Mouse (Mus musculus) c-Kit-positive CD71-negative TER-119-negative erythroid progenitor cells, embryonic 14.5 days (primary cell): Measurements from ENCODE around the gene D330020A13Rik.
"Not testable (repeated sequence)": the region's sequence is repeated elsewhere in the genome, so short reads cannot be mapped to it uniquely, and the experiment has no call there.

Experiments
- DNase-seq: peaks from one replicate; pipeline ENCODE4 v3.0.0-alpha.2; 2013; ENCODE audit warnings: low read depth

Gene D330020A13Rik

DNA sequence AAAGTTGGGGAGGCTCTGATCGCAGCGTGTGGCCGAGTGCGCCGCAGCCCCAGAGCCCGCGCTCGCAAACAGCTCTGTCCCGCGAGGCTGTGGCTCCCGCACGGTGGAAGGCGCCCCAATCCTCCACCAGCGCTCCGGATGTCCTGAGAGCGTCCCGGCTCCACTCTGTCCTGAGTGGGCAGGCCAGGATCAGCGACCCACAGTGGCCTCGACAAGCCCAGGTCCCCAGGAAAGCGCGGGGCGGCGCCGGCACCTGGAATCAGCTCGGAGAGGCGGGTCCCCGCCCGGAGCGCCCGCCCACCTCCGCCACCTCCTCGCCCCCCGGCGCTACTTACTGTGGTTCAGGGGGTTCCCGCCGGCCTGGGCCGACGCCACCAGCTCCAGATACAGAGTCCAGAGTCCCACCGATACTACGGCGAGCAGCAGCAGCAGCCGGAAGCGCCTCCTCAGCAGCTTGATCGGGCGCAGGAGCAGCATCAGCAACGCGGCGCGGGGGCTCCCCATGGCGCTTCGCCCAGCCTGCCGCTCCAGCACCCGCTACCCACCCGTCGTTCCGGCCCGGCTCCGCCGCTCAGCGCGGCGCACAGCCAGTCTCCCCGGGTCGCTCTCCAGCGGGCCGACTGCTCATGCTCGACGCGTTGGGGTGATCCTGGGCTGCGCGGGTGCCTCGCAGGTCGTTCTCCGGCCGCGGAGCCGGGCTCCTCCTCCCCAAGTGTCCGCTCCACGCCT lies at the start of gene D330020A13Rik, which contains the start of gene B4galnt3:
D330020A13Rik (plus strand) TSS at position 309 of the 729 bp plus-strand sequence.
B4galnt3 (minus strand) TSS at position 504 of the 729 bp plus-strand sequence.
- no peak for DNase-seq

- DNase-seq: no peak
Measured at GRCm38 (mm10) chr6:120246676-120247075, 47.5 kb upstream of the D330020A13Rik start.

- no peak for DNase-seq
Measured at GRCm38 (mm10) chr6:120249831-120250230, 44.3 kb upstream of the D330020A13Rik start.

DNA sequence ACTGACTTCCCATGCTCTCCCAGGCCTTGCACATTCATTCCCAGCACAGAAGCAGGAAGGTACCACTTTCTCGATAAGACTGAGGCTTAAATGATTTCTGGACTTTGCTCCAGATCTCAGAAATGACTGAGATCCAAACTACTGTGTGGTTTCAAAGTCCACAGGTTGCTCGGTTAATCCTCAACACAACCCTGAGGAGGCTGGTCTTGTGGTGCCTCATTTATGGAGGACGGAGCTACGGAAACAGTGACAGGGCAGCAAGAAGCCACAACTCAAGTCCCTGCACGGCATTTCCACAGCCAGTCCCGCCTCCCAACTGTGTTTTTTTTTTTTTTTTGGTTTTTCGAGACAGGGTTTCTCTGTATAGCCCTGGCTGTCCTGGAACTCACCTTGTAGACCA lies 43.2 kb upstream of the D330020A13Rik start:
- no peak for DNase-seq

GRCm38 (mm10) chr6:120252741-120253140 lies 41.4 kb upstream of the D330020A13Rik start:
- DNase-seq: no peak

GRCm38 (mm10) chr6:120254640-120255039 lies 39.5 kb upstream of the D330020A13Rik start:
- no peak for DNase-seq

GRCm38 (mm10) chr6:120255144-120255543 lies 39.0 kb upstream of the D330020A13Rik start:
- no peak for DNase-seq

- no peak for DNase-seq
Measured at GRCm38 (mm10) chr6:120255701-120256100, 38.5 kb upstream of the D330020A13Rik start.

- no peak for DNase-seq
Measured at GRCm38 (mm10) chr6:120256431-120256935, 37.7 kb upstream of the D330020A13Rik start.

- no peak for DNase-seq
Measured at GRCm38 (mm10) chr6:120259481-120259880, 34.7 kb upstream of the D330020A13Rik start.

- DNase-seq: no peak
Measured at GRCm38 (mm10) chr6:120262886-120263531, 31.2 kb upstream of the D330020A13Rik start.

DNA sequence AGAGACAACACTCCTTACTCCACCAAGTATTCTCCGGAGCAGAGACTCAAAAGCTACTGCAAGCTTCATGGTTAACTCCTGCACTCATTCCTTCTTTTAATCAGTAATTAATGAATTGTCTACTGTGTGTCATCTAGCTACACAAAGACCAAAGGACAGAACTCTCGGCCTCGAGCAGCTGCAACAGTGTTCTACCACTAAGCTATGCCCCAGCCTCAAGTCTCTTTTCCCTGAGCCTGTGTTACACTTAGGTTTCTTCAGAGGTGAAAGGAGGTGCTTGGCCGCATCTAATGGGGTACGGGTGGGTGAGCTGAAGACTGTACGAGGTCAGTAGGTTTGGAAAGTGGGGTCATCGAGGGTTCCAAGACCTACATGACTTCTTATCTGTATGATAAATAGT lies 30.6 kb upstream of the D330020A13Rik start:
- DNase-seq: no peak

GRCm38 (mm10) chr6:120264151-120264550 lies 30.0 kb upstream of the D330020A13Rik start:
- DNase-seq: no peak

- no peak for DNase-seq
Measured at GRCm38 (mm10) chr6:120274181-120274580, 20.0 kb upstream of the D330020A13Rik start.

- no peak for DNase-seq
Measured at GRCm38 (mm10) chr6:120274887-120275286, 19.3 kb upstream of the D330020A13Rik start.

DNA sequence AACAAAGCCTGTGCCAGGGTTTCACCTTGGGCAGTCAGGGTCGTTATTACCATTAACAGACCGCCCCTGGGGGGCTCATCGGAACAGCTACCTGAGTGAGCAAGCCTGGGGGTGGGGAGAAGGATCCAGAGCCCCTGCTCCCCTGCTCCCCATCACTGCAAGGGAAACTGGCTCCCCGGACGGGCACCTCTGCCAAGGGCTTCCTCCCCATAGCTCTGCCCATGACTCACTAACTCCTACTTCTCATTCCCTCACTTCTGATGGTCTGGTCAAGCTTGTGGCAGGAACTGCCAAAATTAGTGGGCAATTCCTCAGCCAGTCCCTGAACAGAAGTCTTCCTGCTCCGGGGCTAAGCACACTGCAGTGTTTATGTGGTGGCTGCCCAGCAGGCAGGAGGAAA lies 18.9 kb upstream of the D330020A13Rik start:
- no peak for DNase-seq

DNA sequence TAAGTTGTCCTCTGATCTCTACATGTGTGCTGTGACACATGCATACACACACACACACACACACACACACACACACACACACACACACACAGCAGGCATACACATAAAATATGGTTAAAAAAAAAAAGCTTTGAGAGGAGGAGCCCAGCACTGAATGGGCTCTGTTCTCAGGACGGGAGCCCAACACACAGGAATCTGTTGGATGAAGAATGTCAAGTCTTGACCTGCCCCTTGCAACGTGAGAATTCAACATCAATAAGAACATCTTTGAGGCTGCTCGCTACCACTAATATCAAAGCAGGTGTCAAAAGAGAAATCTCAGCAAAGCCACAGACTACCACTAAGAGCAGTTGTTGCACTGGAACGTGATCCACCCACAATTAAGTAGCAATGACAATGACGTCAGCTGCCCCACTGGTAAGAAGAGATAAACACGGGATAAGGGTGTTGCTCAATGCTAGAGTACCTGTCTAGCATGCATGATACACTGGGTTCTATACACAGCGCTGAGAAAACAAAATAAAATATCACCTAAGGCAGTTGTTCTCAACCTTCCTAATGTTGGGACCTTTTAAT lies 17.2 kb upstream of the D330020A13Rik start:
- no peak for DNase-seq

DNA sequence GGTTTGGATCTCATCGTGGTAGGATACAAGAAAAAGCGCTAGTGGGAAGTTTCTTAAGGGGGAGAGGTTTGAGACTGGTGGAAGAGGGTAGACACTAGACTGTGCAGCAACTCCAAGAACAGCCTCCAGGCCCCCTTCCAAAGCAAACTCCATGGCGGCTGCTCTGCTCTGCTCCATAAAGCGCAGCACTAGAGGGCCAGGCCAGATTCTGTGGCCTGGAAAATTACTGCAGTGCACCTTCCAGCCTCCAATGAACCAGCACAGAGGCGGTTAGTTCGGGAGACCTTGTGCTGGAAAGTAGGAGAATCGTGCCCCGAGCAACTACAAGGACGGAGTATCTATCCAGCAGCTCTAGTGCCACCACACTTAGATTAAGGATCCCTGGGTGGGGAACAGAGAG lies 6.9 kb upstream of the D330020A13Rik start:
- no peak for DNase-seq

DNA sequence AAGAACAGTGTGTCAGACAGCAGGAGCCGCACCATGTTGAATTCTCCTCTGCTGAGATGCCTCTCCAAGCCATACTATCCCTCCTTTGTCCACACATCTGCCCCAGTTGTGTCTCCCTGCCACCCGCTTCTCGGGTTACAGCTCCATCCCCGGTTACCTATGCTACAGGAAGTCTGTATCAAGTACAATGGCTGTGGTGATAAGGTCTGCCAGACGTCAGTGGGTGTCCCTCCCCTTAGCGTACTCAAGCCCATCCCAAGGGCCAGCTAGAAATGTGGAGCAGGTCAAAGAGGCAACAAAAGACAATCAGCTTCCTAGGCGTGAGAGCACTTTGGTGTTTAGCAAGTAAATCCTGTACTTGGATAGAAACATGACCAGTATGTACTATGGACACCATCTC lies 5.6 kb upstream of the D330020A13Rik start:
- DNase-seq: no peak

DNA sequence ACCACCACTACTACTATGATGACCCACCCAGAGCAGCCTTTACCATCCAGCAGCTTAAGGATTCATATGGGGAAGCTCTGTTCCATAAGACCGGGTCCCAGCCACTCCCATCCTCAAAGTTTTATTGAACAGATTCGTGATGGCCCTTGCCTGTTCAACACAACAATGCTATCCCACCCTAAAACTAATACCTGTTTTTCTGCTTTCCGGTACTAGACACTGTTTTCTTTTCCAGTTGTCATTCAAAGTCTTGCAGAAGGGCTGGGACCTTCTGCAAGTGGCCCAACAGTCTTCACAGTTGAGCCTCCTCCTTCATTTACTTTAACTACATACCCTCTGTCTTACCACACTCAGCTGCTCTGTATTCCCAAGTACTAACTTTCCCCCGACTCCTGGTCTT lies 4.7 kb upstream of the D330020A13Rik start:
- no peak for DNase-seq

- DNase-seq: no peak
Measured at GRCm38 (mm10) chr6:120291396-120292009, 2.7 kb upstream of the D330020A13Rik start.

DNA sequence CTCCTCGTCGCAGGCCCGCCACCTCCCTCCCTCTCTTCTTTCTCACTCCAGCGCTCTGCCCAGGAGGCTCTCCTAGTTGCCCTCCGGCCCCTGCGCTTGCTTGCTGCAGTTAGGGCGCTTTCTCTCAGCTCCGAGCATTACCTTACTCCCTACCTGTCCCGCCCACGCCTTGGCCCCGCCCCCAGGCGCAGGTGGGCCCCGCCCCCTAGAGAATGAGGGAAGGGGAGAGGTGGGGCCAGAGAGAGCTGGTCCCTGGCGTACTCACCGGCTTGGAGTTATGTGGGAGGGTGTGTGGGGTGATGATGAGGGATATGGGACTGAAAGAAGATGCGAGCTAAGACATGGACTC lies 595 bp downstream of the D330020A13Rik start:
- no peak for DNase-seq

DNA sequence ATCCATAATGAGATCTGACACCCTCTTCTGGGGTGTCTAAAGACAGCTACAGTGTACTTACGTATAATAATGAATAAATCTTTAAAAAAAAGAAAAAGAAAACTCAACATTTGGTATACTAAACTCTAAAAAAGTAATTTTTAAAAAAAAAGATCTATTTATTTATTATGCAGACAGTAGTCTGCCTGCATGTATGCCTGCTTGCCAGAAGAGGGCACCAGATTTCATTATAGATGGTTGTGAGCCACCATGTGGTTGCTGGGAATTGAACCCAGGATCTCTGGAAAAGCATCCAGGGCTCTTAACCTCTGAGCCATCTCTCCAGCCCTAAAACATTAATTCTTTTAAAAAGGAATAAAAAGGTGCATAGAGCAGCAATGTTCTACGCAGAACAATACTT lies 2.4 kb downstream of the D330020A13Rik start:
- not testable (repeated sequence) for DNase-seq
